Mouse (Mus musculus) midbrain, embryonic 11.5 days (tissue): ENCODE measurements at regions not wholly inside any gene's neighbourhood (a gene's known extent, or its start where the extent isn't known, plus 50 kb on each side); places are given as distances from the start of the nearest gene placed in this dataset.
"Not testable (repeated sequence)": the region's sequence is repeated elsewhere in the genome, so short reads cannot be mapped to it uniquely, and the experiment has no call there.

Experiments
- ATAC-seq: fragments of 200-750 bp; cut with Nextera tagmentation; 2 replicates; pipeline ENCODE4 v1.8.0; 2017; ENCODE audit warnings: moderate TSS enrichment, moderate library complexity; ENCODE audit not compliant: low FRiP score
- DNase-seq: peaks from one replicate; pipeline ENCODE4 v3.0.0; 2015; ENCODE audit warnings: low spot score; ENCODE audit errors: missing footprints
- H3K27ac ChIP-seq: fragments of 300-500 bp; sonication (generic); 2 replicates; pipeline ENCODE4 v1.5.1; 2014; ENCODE audit warnings: low read depth, low read length
- H3K27me3 ChIP-seq: fragments of 300-500 bp; sonication (generic); 2 replicates; pipeline ENCODE4 v1.6.1; 2014; ENCODE audit warnings: mild to moderate bottlenecking, low read length, moderate library complexity, mixed read lengths; ENCODE audit not compliant: control insufficient read depth, insufficient read depth
- H3K36me3 ChIP-seq: fragments of 300-500 bp; sonication (generic); 2 replicates; pipeline ENCODE4 v1.6.1; 2014; ENCODE audit warnings: mild to moderate bottlenecking, low read length, moderate library complexity, mixed read lengths; ENCODE audit not compliant: control insufficient read depth, insufficient read depth
- H3K4me1 ChIP-seq: fragments of 300-500 bp; sonication (generic); 2 replicates; pipeline ENCODE4 v1.6.1; 2014; ENCODE audit warnings: low read length; ENCODE audit not compliant: control insufficient read depth, insufficient read depth
- H3K4me2 ChIP-seq: fragments of 300-500 bp; sonication (generic); 2 replicates; pipeline ENCODE4 v1.6.1; 2014; ENCODE audit warnings: mild to moderate bottlenecking, moderate library complexity
- H3K4me3 ChIP-seq: fragments of 300-500 bp; sonication (generic); 2 replicates; pipeline ENCODE4 v1.5.1; 2014; ENCODE audit warnings: low read depth, low read length
- H3K9ac ChIP-seq: fragments of 300-500 bp; sonication (generic); 2 replicates; pipeline ENCODE4 v1.6.1; 2014; ENCODE audit warnings: low read length
- H3K9me3 ChIP-seq: fragments of 300-500 bp; sonication (generic); 2 replicates; pipeline ENCODE4 v1.6.1; 2016; ENCODE audit warnings: low read length; ENCODE audit not compliant: control insufficient read depth
- WGBS: fragments of 180-500 bp; shearing (Covaris S2); extraction: QIAGEN DNeasy Blood & Tissue Kit; methylation state at CpG from one replicate; pipeline ENCODE4 v1.1.7; 2014; 5-methylcytosine and 5-hydroxymethylcytosine counted together

- Histone ChIP-seq H3K27ac (no peak overlapping the region), H3K4me2 (no peak overlapping the region), H3K27me3 (no peaks in the 10 kb centered on the region), H3K36me3 (no peaks in the 10 kb centered on the region), H3K9me3 (no peaks in the 10 kb centered on the region), H3K4me1 (no peaks in the 10 kb centered on the region), H3K4me3 (no peak overlapping the region), H3K9ac (no peak overlapping the region)
- ATAC-seq (no peak), DNase-seq (no peak)
- 69% methylated on average over 7 of the region's 7 CpGs for WGBS
These were observed 59.1 kb downstream of the Zbtb18 start for GRCm38 (mm10) chr1:177501288-177501687.

GRCm38 (mm10) chr1:177503946-177504345, 61.8 kb downstream of the Zbtb18 start:
- Histone ChIP-seq H3K4me1 (no peaks in the 10 kb centered on the region), H3K27me3 (no peaks in the 10 kb centered on the region), H3K9ac (no peak overlapping the region), H3K4me3 (no peak overlapping the region), H3K27ac (no peak overlapping the region), H3K9me3 (no peaks in the 10 kb centered on the region), H3K36me3 (no peaks in the 10 kb centered on the region), H3K4me2 (no peak overlapping the region)
- WGBS: 72% methylated on average over 1 of the region's 1 CpGs
- no peak for DNase-seq
- no peak for ATAC-seq

GRCm38 (mm10) chr1:177504743-177505142, 62.6 kb downstream of the Zbtb18 start:
- no peak for DNase-seq
- no peak overlapping the region for H3K27ac ChIP-seq
- WGBS: 95% methylated on average over 2 of the region's 2 CpGs
- no peak overlapping the region for H3K4me2 ChIP-seq
- H3K4me1 ChIP-seq: no peaks in the 10 kb centered on the region
- H3K9me3 ChIP-seq: no peaks in the 10 kb centered on the region
- no peak overlapping the region for H3K4me3 ChIP-seq
- no peaks in the 10 kb centered on the region for H3K27me3 ChIP-seq
- H3K9ac ChIP-seq: no peak overlapping the region
- H3K36me3 ChIP-seq: no peaks in the 10 kb centered on the region
- no peak for ATAC-seq

GRCm38 (mm10) chr1:177507398-177507797, 65.2 kb downstream of the Zbtb18 start:
- not testable (repeated sequence) for H3K4me1 ChIP-seq, ATAC-seq, H3K4me2 ChIP-seq, DNase-seq, H3K27ac ChIP-seq, H3K9me3 ChIP-seq, H3K4me3 ChIP-seq, H3K36me3 ChIP-seq, H3K9ac ChIP-seq, H3K27me3 ChIP-seq
- 93% methylated on average over 4 of the region's 4 CpGs for WGBS

- H3K36me3 ChIP-seq: no peaks in the 10 kb centered on the region
- H3K9ac ChIP-seq: no peak overlapping the region
- 74% methylated on average over 10 of the region's 10 CpGs for WGBS
- no peaks in the 10 kb centered on the region for H3K27me3 ChIP-seq
- no peak for ATAC-seq
- no peak overlapping the region for H3K4me2 ChIP-seq
- H3K9me3 ChIP-seq: no peaks in the 10 kb centered on the region
- DNase-seq: no peak
- H3K4me1 ChIP-seq: no peaks in the 10 kb centered on the region
- H3K4me3 ChIP-seq: no peak overlapping the region
- no peak overlapping the region for H3K27ac ChIP-seq
These were observed 67.6 kb downstream of the Zbtb18 start for GRCm38 (mm10) chr1:177509786-177510185.

GRCm38 (mm10) chr1:177512116-177512515, 70.0 kb downstream of the Zbtb18 start:
- DNase-seq (no peak), ATAC-seq (no peak)
- 80% methylated on average over 2 of the region's 2 CpGs for WGBS
- Histone ChIP-seq H3K27me3 (no peaks in the 10 kb centered on the region), H3K4me2 (no peak overlapping the region), H3K9ac (no peak overlapping the region), H3K36me3 (no peaks in the 10 kb centered on the region), H3K4me3 (no peak overlapping the region), H3K27ac (no peak overlapping the region), H3K9me3 (no peaks in the 10 kb centered on the region), H3K4me1 (no peaks in the 10 kb centered on the region)

GRCm38 (mm10) chr1:177517934-177518610, 75.9 kb downstream of the Zbtb18 start:
- no peak overlapping the region for H3K4me2 ChIP-seq

GRCm38 (mm10) chr1:177518897-177519513, 76.9 kb downstream of the Zbtb18 start:
- peak; percentile 89 for DNase-seq
- Histone ChIP-seq H3K9me3 (no peaks in the 10 kb centered on the region), H3K9ac (no peak overlapping the region), H3K36me3 (no peaks in the 10 kb centered on the region), H3K4me1 (peaks cover 16% of the 10 kb centered on the region), H3K27ac (no peak overlapping the region), H3K27me3 (no peaks in the 10 kb centered on the region), H3K4me3 (no peak overlapping the region), H3K4me2 (no peak overlapping the region)
- WGBS: 37% methylated on average over 13 of the region's 13 CpGs
- peak; percentile 67 for ATAC-seq

More at GRCm38 (mm10) chr1:177517934-177518610, 75.9 kb downstream of the Zbtb18 start:
- Histone ChIP-seq H3K9me3 (no peaks in the 10 kb centered on the region), H3K36me3 (no peaks in the 10 kb centered on the region), H3K4me1 (peaks cover 16% of the 10 kb centered on the region), H3K27ac (no peak overlapping the region), H3K27me3 (no peaks in the 10 kb centered on the region), H3K4me3 (no peak overlapping the region), H3K9ac (no peak overlapping the region)
- 24% methylated on average over 18 of the region's 18 CpGs for WGBS
- DNase-seq (peak; percentile 90), ATAC-seq (peak; percentile 76)

GRCm38 (mm10) chr1:177521110-177521509, 79.0 kb downstream of the Zbtb18 start:
- DNase-seq (no peak), ATAC-seq (no peak)
- no peaks in the 10 kb centered on the region for H3K9me3 ChIP-seq
- WGBS: 89% methylated on average over 2 of the region's 2 CpGs
- H3K27me3 ChIP-seq: no peaks in the 10 kb centered on the region
- H3K4me3 ChIP-seq: no peak overlapping the region
- no peaks in the 10 kb centered on the region for H3K36me3 ChIP-seq
- no peak overlapping the region for H3K9ac ChIP-seq
- no peak overlapping the region for H3K4me2 ChIP-seq
- no peak overlapping the region for H3K27ac ChIP-seq
- peaks cover 16% of the 10 kb centered on the region for H3K4me1 ChIP-seq
